Mouse (Mus musculus) embryonic facial prominence, embryonic 11.5 days (tissue): ENCODE data around the gene Cacna1d. TPM values are rescaled to one million over a fixed set of nuclear protein-coding genes. Genes with fewer than 3 reads are reported as not detected.

Experiments
- ATAC-seq: fragments of 200-750 bp; cut with Nextera tagmentation; replicated peaks from 2 replicates; pipeline ENCODE4 v1.8.0; 2017; ENCODE audit warnings: low read depth; ENCODE audit not compliant: insufficient number of reproducible peaks, low FRiP score, low TSS enrichment
- DNase-seq: peaks from one replicate; pipeline ENCODE4 v3.0.0-alpha.2; 2015; ENCODE audit warnings: low spot score
- H3K27ac ChIP-seq: fragments of 300-500 bp; sonication (generic); replicated peaks from 2 replicates; pipeline ENCODE4 v1.5.1; 2014; ENCODE audit warnings: mild to moderate bottlenecking, low read depth, low read length, control low read depth
- H3K27me3 ChIP-seq: fragments of 300-500 bp; sonication (generic); 2 replicates; pipeline ENCODE4 v1.6.1; 2014; ENCODE audit warnings: mild to moderate bottlenecking, low read length, moderate library complexity, mixed read lengths; ENCODE audit not compliant: control insufficient read depth, insufficient read depth
- H3K36me3 ChIP-seq: fragments of 300-500 bp; sonication (generic); replicated peaks from 2 replicates; pipeline ENCODE4 v1.6.1; 2014; ENCODE audit warnings: low read depth, mild to moderate bottlenecking, low read length, moderate library complexity, mixed read lengths; ENCODE audit not compliant: control insufficient read depth, insufficient read depth
- H3K4me1 ChIP-seq: fragments of 300-500 bp; sonication (generic); 2 replicates; pipeline ENCODE4 v1.6.1; 2014; ENCODE audit warnings: low read length, mixed read lengths; ENCODE audit not compliant: control insufficient read depth, insufficient read depth
- H3K4me2 ChIP-seq: fragments of 300-500 bp; sonication (generic); 2 replicates; pipeline ENCODE4 v1.6.1; 2014; ENCODE audit warnings: low read depth, mild to moderate bottlenecking, control low read depth, low read length, moderate library complexity
- H3K4me3 ChIP-seq: fragments of 300-500 bp; sonication (generic); 2 replicates; pipeline ENCODE4 v1.5.1; 2014; ENCODE audit warnings: low read depth, low read length, control low read depth
- H3K9ac ChIP-seq: fragments of 300-500 bp; sonication (generic); replicated peaks from 2 replicates; pipeline ENCODE4 v1.6.1; 2014; ENCODE audit warnings: mild to moderate bottlenecking, control low read depth, low read length
- H3K9me3 ChIP-seq: fragments of 300-500 bp; sonication (generic); replicated peaks from 2 replicates; pipeline ENCODE4 v1.6.1; 2016; ENCODE audit warnings: mild to moderate bottlenecking, low read length, inconsistent platforms, mixed read lengths; ENCODE audit not compliant: control insufficient read depth
- WGBS: fragments of 180-500 bp; shearing (Covaris S2); extraction: QIAGEN DNeasy Blood & Tissue Kit; methylation state at CpG from one replicate; pipeline ENCODE4 v1.1.7; 2014; 5-methylcytosine and 5-hydroxymethylcytosine counted together
- polyA plus RNA-seq: library from polyadenylated mRNA; unstranded; fragments of >200 nt; fragmentation: Nextera tagmentation; extraction: Ambion mirVana; gene quantifications from 2 replicates; pipeline ENCODE4 v1.2.1, GENCODE M21; 2014

The Cacna1d gene
- 0.88 and 2.2 TPM in 2 replicates for polyA plus RNA-seq

DNA sequence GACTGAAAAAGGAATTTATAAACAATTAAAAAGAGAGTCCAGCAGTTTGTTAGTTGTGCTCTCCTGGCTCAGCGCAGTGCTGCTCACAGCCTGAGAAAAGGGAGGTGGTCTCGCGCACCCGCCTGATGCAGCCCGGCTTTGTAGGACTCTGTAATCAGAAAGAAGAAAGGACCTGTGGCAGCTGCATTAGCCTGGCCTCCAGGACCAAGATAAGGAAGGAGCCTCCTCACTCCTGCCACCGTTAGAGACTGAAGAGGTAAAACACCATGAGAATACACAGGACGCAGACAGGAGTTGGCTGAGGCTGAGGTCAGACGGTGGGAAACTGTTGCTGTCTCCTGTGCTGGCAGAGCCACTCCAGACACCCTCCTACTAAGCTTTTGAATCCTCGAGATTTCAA, at the start of gene Cacna1d:
Cacna1d (minus strand) TSS at position 114 of the 400 bp plus-strand sequence.
- DNase-seq (no peak), ATAC-seq (no peak)
- Histone ChIP-seq H3K4me1 (no peaks in the 10 kb centered on the region), H3K36me3 (peaks cover 3% of the 10 kb centered on the region), H3K9me3 (no peaks in the 10 kb centered on the region), H3K27me3 (no peaks in the 10 kb centered on the region), H3K27ac (no peak within 1 kb of the TSS), H3K4me2 (no peak within 1 kb of the TSS), H3K9ac (no peak within 1 kb of the TSS), H3K4me3 (no peak within 1 kb of the TSS)
- 89% methylated on average over 9 of the region's 9 CpGs for WGBS

DNA sequence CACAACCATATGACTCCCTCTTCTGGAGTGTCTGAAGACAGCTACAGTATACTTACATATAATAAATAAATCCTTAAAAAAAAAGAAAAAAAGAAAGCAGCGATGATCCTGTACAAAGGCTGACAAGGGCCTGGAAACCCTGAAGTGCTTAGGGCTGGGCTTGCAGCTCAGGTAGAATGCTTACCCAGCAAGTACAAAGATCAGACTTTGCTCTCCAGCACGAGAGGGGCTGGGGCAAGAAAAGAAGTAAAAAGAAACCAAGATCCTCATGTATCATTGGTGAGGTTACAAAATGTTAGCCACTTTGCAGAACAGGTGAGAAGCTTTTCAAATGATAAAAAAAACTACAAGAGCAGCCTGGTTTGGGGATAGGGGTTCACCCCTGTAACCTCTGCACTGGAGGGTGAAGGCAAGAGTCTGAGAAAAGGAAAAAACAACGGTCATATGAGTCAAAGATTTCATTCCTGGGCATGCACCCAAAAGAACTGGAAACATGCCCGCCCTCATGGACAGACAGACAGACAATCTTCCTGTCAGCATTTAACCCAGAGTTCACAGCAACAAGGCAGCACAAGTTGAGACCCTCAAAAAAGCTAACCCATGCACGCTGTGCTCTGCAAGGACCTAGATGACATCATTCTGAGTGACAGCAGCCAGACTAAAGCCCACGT, 42.7 kb upstream of the Cacna1d start:
- no peaks in the 10 kb centered on the region for H3K27me3 ChIP-seq
- no peaks in the 10 kb centered on the region for H3K4me1 ChIP-seq
- WGBS, result 80% methylated on average over 6 of the region's 6 CpGs
- ATAC-seq, result no peak
- H3K36me3 ChIP-seq, result no peaks in the 10 kb centered on the region
- no peak overlapping the region for H3K27ac ChIP-seq
- no peak overlapping the region for H3K4me2 ChIP-seq
- no peak overlapping the region for H3K4me3 ChIP-seq
- no peak for DNase-seq
- H3K9ac ChIP-seq, result no peak overlapping the region; the same call in 1 of the 2 replicates
- H3K9me3 ChIP-seq, result no peaks in the 10 kb centered on the region

DNA sequence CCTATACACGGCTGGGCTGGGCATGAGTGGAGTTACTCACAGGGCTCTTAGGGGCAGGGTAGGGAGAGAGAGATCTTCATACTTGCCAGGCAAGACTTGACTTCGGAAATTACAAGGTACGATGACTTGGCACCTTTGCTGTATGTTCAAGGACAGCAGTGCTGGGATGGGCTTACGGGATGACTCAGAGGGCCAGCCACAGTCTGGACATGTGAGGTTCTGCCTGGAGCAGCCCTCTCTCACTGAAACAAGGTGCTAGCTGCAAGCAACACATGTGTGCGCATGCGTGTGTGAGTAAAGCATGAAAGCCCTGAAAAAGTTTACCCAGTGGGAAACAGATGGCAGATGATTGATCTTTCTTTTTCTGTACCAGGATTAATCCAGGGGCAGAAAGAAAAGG, 40.6 kb upstream of the Cacna1d start:
- Histone ChIP-seq H3K4me1 (no peaks in the 10 kb centered on the region), H3K36me3 (peaks cover 3% of the 10 kb centered on the region; the same call in 1 of the 2 replicates), H3K27me3 (no peaks in the 10 kb centered on the region), H3K27ac (no peak overlapping the region), H3K4me3 (no peak overlapping the region), H3K9ac (no peak overlapping the region), H3K9me3 (no peaks in the 10 kb centered on the region), H3K4me2 (no peak overlapping the region)
- 97% methylated on average over 6 of the region's 6 CpGs for WGBS
- DNase-seq (no peak), ATAC-seq (no peak)

DNA sequence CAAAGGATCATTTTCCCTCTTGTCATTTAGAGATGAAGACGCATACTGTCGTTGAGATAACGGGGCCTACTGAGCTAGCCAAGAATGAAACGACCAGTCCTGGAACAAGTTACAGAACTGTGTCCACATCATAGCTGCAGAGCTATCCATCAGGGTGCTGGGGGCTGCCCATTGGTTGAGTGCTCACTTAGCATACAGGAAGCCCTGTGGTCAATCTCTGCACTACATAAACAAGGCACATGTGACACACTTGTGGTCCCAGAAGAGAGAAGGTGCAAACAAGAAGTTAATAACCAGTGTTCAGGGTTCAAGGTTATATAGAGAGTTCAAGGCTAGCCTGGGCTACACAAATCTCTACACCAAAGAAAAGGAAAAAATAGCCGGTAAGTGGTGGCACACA, 40.2 kb upstream of the Cacna1d start:
- Histone ChIP-seq H3K4me2 (no peak overlapping the region), H3K9ac (no peak overlapping the region), H3K27me3 (no peaks in the 10 kb centered on the region), H3K4me3 (no peak overlapping the region), H3K4me1 (no peaks in the 10 kb centered on the region), H3K9me3 (no peaks in the 10 kb centered on the region), H3K36me3 (peaks cover 3% of the 10 kb centered on the region; the same call in 1 of the 2 replicates), H3K27ac (no peak overlapping the region)
- DNase-seq (no peak), ATAC-seq (no peak)
- 81% methylated on average over 5 of the region's 5 CpGs for WGBS

DNA sequence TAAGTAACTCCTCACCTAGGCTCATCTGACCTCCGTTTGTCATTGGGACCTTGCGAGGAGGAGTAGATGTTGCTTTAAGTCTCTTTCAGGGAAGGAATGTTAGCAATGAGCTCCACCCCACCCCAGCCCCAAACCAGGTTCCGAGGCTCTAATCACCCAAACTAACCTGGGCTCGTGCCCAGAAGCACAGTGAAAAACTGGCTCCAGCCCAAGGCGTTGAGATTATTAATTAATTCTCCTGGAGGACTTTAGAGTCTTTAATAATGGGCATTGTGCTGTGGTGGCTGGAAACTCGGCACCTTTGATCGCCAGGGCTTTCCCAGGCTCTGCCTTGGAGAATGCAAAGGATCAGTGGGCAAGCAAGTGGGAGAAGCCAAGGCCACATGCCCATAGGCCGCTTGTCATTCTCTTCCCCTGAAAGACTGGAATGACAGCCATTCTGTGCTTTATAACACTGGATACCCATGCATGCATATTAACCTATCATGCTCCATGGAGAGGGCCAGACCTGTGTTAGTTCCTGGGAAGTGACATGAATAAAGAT, 39.5 kb upstream of the Cacna1d start:
- no peak overlapping the region for H3K27ac ChIP-seq
- H3K9me3 ChIP-seq, result no peaks in the 10 kb centered on the region
- WGBS, result 79% methylated on average over 8 of the region's 8 CpGs
- H3K4me1 ChIP-seq, result no peaks in the 10 kb centered on the region
- no peak overlapping the region for H3K4me3 ChIP-seq
- ATAC-seq (no peak), DNase-seq (no peak)
- no peak overlapping the region for H3K9ac ChIP-seq
- H3K27me3 ChIP-seq, result no peaks in the 10 kb centered on the region
- no peak overlapping the region for H3K4me2 ChIP-seq
- peaks cover 6% of the 10 kb centered on the region for H3K36me3 ChIP-seq

DNA sequence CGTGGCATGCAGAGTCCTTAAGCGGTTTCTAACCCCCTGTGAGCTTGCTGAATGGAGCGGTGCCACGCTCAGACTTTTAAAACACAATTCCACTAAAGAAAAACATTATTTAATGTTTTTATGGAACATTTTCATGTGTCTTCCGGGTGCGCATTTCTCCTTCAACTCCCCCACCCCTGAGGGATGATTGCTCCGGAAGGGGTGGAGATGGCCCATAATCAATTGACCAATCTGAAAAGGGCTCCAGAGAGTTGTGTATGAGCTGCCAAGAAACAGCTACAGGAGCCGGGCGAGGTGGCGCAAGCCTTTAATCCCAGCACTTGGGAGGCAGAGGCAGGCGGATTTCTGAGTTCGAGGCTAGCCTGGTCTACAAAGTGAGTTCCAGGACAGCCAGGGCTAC, 38.2 kb upstream of the Cacna1d start:
- 91% methylated on average over 12 of the region's 12 CpGs for WGBS
- Histone ChIP-seq H3K9me3 (no peaks in the 10 kb centered on the region), H3K36me3 (peaks cover 6% of the 10 kb centered on the region), H3K9ac (no peak overlapping the region), H3K4me1 (no peaks in the 10 kb centered on the region), H3K4me3 (no peak overlapping the region), H3K27ac (no peak overlapping the region), H3K27me3 (no peaks in the 10 kb centered on the region), H3K4me2 (no peak overlapping the region)
- DNase-seq (no peak), ATAC-seq (no peak)

DNA sequence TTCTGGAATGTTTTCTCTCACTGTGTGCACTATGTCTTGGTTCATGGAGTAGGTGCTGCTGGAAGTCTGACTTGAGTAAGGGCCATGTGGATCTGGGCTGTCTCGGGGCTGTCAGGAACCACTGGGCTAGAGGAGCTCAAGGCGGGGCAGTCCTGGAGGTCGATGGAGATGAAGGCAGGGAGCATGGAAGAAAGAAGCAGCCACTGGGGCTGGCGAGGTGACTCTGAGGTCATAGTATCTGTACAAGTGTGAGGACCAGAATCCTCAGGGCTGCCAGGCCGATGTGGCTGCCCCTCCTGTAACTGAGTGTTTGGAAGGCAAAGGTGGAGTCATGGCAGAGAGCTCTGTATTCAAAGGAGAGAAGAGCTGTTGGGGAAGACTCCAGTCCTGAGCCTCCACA, 37.7 kb upstream of the Cacna1d start:
- ATAC-seq (no peak), DNase-seq (no peak)
- Histone ChIP-seq H3K9ac (no peak overlapping the region), H3K9me3 (no peaks in the 10 kb centered on the region), H3K4me1 (no peaks in the 10 kb centered on the region), H3K27me3 (no peaks in the 10 kb centered on the region), H3K36me3 (peaks cover 6% of the 10 kb centered on the region), H3K27ac (no peak overlapping the region), H3K4me3 (no peak overlapping the region), H3K4me2 (no peak overlapping the region)
- 80% methylated on average over 5 of the region's 5 CpGs for WGBS

DNA sequence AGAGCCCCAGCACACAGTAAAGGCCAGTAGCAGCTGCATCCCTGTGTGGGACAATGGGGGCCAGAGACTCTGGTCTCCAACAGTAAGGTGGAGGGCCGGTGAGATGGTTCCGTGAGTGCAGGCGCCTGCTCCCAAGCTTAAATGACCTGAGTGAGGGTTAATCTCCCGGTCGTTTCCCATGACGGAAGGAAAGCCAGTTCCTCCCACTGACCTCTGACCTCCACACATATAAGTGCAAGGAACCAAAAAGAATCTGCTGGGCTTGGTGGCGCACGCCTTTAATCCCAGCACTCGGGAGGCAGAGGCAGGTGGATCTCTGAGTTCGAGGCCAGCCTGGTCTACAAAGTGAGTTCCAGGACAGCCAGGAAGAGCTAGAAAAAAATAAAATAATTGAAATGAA, 37.1 kb upstream of the Cacna1d start:
- Histone ChIP-seq H3K4me3 (no peak overlapping the region), H3K4me2 (no peak overlapping the region), H3K27ac (no peak overlapping the region), H3K4me1 (no peaks in the 10 kb centered on the region), H3K9me3 (no peaks in the 10 kb centered on the region), H3K36me3 (peaks cover 6% of the 10 kb centered on the region), H3K9ac (no peak overlapping the region), H3K27me3 (no peaks in the 10 kb centered on the region)
- 91% methylated on average over 10 of the region's 10 CpGs for WGBS
- DNase-seq, result no peak
- no peak for ATAC-seq
